Mouse (Mus musculus) liver, embryonic 13.5 days (tissue): Measurements from ENCODE around the gene Il9. TPM values are rescaled to one million over a fixed set of nuclear protein-coding genes. Genes with fewer than 3 reads are reported as not detected.

Source experiments
- ATAC-seq: fragments of 200-750 bp; cut with Nextera tagmentation; 2 replicates; pipeline ENCODE4 v1.8.0; 2017; ENCODE audit warnings: low read depth, mild to moderate bottlenecking, moderate number of reproducible peaks, moderate library complexity
- DNase-seq: peaks from one replicate; pipeline ENCODE4 v3.0.0; 2022
- H3K27ac ChIP-seq: fragments of 300-500 bp; sonication (generic); 2 replicates; pipeline ENCODE4 v1.5.1; 2015; ENCODE audit warnings: moderate library complexity, mild to moderate bottlenecking, inconsistent platforms
- H3K27me3 ChIP-seq: fragments of 300-500 bp; sonication (generic); 2 replicates; pipeline ENCODE4 v1.6.1; 2015; ENCODE audit warnings: mild to moderate bottlenecking, inconsistent platforms
- H3K36me3 ChIP-seq: fragments of 300-500 bp; sonication (generic); 2 replicates; pipeline ENCODE4 v1.6.1; 2015; ENCODE audit warnings: mild to moderate bottlenecking, inconsistent platforms
- H3K4me1 ChIP-seq: fragments of 300-500 bp; sonication (generic); replicated peaks from 2 replicates; pipeline ENCODE4 v1.6.1; 2015; ENCODE audit warnings: inconsistent platforms
- H3K4me2 ChIP-seq: fragments of 300-500 bp; sonication (generic); 2 replicates; pipeline ENCODE4 v1.6.1; 2015; ENCODE audit warnings: inconsistent platforms, mild to moderate bottlenecking, moderate library complexity
- H3K4me3 ChIP-seq: fragments of 300-500 bp; sonication (generic); replicated peaks from 2 replicates; pipeline ENCODE4 v1.5.1; 2015; ENCODE audit warnings: mild to moderate bottlenecking, inconsistent platforms
- H3K9ac ChIP-seq: fragments of 300-500 bp; sonication (generic); 2 replicates; pipeline ENCODE4 v1.6.1; 2015; ENCODE audit warnings: mild to moderate bottlenecking, inconsistent platforms
- H3K9me3 ChIP-seq: fragments of 300-500 bp; sonication (generic); replicated peaks from 2 replicates; pipeline ENCODE4 v1.6.1; 2016; ENCODE audit warnings: inconsistent platforms
- WGBS: fragments of 180-500 bp; shearing (Covaris S2); methylation state at CpG from one replicate; pipeline ENCODE4 v1.1.7; 2015; ENCODE audit not compliant: insufficient replicate concordance; 5-methylcytosine and 5-hydroxymethylcytosine counted together
- polyA plus RNA-seq: library from polyadenylated mRNA; unstranded; fragments of >200 nt; fragmentation: Nextera tagmentation; extraction: Ambion mirVana; gene quantifications from 2 replicates; pipeline ENCODE4 v1.2.1, GENCODE M21; 2015

Gene Il9
- polyA plus RNA-seq, 1 experiment from 2014 or later = not detected

GRCm38 (mm10) chr13:56506871-56507496, 24.9 kb upstream of the Il9 start:
- no peak for ATAC-seq
- 44% methylated on average over 6 of the region's 6 CpGs for WGBS
- no peaks in the 10 kb centered on the region for H3K4me1 ChIP-seq

DNA sequence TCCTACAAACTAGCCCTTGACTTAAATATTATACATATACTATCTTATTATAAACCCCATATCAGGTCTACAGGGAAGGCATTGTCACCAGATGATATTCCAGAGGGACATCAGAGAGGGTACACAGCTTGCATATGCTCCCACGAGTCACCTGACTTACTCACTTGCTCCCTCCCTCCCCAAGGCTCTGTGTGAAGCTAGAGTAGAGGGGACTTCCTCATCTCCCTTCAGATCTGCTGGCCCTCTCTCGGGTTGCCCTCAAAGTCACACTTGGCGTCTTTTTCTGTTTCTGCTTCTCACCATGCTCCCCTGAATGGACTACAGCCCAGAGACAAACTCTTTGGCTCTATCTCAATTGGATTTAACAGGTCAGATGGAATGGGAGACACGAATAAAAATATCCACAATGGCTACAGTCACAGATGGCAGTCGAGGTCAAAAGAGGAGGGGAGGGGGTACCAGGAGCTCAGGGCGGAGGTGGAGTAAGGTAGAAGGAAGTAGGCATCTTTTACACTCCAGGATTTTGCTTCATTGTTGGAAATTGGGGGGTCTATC, 19.9 kb upstream of the Il9 start:
- no peak for DNase-seq
- no peaks in the 10 kb centered on the region for H3K27me3 ChIP-seq
- no peaks in the 10 kb centered on the region for H3K4me1 ChIP-seq
- ATAC-seq = no peak
- WGBS = 32% methylated on average over 6 of the region's 6 CpGs
- H3K4me3 ChIP-seq = no peak overlapping the region
- no peaks in the 10 kb centered on the region for H3K9me3 ChIP-seq
- H3K9ac ChIP-seq = no peak overlapping the region
- no peaks in the 10 kb centered on the region for H3K36me3 ChIP-seq
- H3K4me2 ChIP-seq = no peak overlapping the region
- no peak overlapping the region for H3K27ac ChIP-seq

More at GRCm38 (mm10) chr13:56506871-56507496, 24.9 kb upstream of the Il9 start:
- DNase-seq = no peak
- no peak overlapping the region for H3K4me3 ChIP-seq
- H3K4me2 ChIP-seq = no peak overlapping the region
- no peak overlapping the region for H3K9ac ChIP-seq
- no peaks in the 10 kb centered on the region for H3K36me3 ChIP-seq
- H3K27ac ChIP-seq = no peak overlapping the region
- no peaks in the 10 kb centered on the region for H3K27me3 ChIP-seq
- H3K9me3 ChIP-seq = 0 out of 2 replicates have a peak, but pooled peaks cover 4% of the 10 kb centered on the region

DNA sequence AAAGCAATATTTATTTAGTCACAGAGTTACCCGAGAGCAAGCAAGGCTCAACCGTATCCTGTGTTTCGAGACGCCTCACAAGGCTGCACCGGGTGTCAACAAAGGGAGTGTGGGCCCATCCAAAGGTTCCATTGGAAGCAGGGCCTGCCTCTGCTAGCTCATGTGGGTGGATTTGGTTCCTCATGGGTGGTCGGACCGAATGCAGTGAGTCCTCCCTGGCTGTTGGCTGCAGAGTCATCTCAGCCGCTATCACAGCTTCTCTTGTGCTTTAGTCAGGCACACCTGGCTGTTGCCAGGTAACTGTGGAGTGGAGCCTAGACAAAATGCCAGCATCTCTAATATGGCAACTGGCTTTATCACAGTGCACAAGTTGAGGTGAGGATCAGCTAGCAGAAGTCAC, 18.6 kb upstream of the Il9 start:
- DNase-seq (no peak), ATAC-seq (no peak)

DNA sequence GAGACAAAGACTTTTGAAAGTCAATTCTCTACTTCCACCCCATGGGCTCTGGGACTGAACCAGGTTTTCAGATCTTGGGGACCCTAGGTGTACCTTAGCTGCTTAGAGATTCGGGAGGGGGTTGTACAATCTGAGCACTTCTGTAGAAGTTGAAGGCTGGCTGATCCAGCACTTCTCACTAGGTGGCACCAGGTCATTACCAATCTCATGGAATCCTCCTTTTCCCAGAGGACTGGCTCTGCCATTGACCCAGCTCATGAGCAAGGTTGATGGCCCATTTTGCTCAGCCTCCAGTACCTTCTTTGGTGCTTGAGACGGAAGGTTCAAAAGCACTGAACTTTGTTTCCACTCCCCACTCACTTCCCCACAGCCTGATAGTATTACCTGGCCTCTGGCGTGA, 18.1 kb upstream of the Il9 start:
- no peak for DNase-seq
- Histone ChIP-seq H3K9me3 (no peaks in the 10 kb centered on the region), H3K27me3 (no peaks in the 10 kb centered on the region), H3K4me1 (no peaks in the 10 kb centered on the region), H3K36me3 (no peaks in the 10 kb centered on the region), H3K4me2 (no peak overlapping the region), H3K4me3 (no peak overlapping the region), H3K27ac (no peak overlapping the region), H3K9ac (no peak overlapping the region)
- ATAC-seq = no peak
- WGBS = 52% methylated on average over 3 of the region's 3 CpGs

More for the DNA sequence above, 18.6 kb upstream of the Il9 start:
- Histone ChIP-seq H3K9me3 (no peaks in the 10 kb centered on the region), H3K4me2 (no peak overlapping the region), H3K36me3 (no peaks in the 10 kb centered on the region), H3K27ac (no peak overlapping the region), H3K9ac (no peak overlapping the region), H3K4me3 (no peak overlapping the region), H3K4me1 (no peaks in the 10 kb centered on the region), H3K27me3 (no peaks in the 10 kb centered on the region)
- 78% methylated on average over 8 of the region's 8 CpGs for WGBS

GRCm38 (mm10) chr13:56494440-56494839, 12.4 kb upstream of the Il9 start:
- Histone ChIP-seq H3K9me3 (no peaks in the 10 kb centered on the region), H3K4me2 (no peak overlapping the region), H3K9ac (no peak overlapping the region), H3K36me3 (no peaks in the 10 kb centered on the region), H3K4me1 (no peaks in the 10 kb centered on the region), H3K27me3 (no peaks in the 10 kb centered on the region), H3K27ac (no peak overlapping the region), H3K4me3 (no peak overlapping the region)
- DNase-seq (no peak), ATAC-seq (no peak)
- WGBS = 54% methylated on average over 3 of the region's 3 CpGs

DNA sequence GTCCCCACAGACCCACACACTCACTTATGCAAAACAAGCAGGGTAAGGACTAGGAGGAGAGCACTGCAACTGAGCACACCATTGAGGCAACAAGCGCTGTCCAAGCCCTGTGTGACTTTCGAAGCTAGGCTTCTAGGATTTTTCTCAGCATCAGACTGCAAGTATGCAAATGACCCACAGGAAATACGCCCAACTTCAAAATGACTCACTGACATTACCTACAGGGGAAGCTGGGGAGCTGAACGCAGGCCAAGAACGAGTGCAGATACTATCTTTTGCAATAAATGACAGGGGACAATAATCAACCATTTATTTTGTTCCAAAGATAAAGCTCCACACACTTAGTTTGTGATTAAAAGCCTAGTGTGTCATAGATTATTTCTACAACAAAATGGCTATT, 6.0 kb upstream of the Il9 start:
- H3K36me3 ChIP-seq = no peaks in the 10 kb centered on the region
- no peak for DNase-seq
- H3K4me1 ChIP-seq = no peaks in the 10 kb centered on the region
- H3K9ac ChIP-seq = no peak overlapping the region
- 42% methylated on average over 5 of the region's 5 CpGs for WGBS
- no peaks in the 10 kb centered on the region for H3K9me3 ChIP-seq
- no peak for ATAC-seq
- H3K4me2 ChIP-seq = no peak overlapping the region
- H3K4me3 ChIP-seq = no peak overlapping the region
- no peak overlapping the region for H3K27ac ChIP-seq
- no peaks in the 10 kb centered on the region for H3K27me3 ChIP-seq

DNA sequence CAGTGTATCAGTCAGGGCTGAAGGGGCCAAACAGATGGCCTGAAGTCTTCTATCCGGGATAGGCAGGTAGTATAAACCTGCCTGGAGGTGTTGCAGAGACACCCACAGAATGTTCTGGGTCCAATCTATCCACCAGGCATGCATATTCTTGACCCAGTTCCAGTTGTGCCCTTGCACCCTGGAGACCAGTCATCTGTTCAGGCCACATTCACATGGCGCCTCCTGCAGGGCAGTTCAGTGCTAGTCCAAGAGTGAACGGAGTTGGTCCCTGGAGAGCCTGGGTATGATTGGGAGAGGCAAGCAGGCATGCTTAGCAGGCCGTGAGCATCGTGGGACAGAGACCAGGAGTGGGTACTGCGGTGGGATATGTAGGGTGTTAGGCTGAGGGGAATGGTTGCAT, 4.0 kb downstream of the Il9 start:
- H3K4me3 ChIP-seq = no peak overlapping the region
- ATAC-seq (no peak), DNase-seq (no peak)
- H3K27me3 ChIP-seq = no peaks in the 10 kb centered on the region
- H3K36me3 ChIP-seq = no peaks in the 10 kb centered on the region
- no peaks in the 10 kb centered on the region; the same call in 1 of the 2 replicates for H3K4me1 ChIP-seq
- H3K9ac ChIP-seq = no peak overlapping the region
- H3K9me3 ChIP-seq = no peaks in the 10 kb centered on the region
- no peak overlapping the region for H3K4me2 ChIP-seq
- 65% methylated on average over 6 of the region's 6 CpGs for WGBS
- no peak overlapping the region for H3K27ac ChIP-seq

- Histone ChIP-seq H3K27me3 (no peaks in the 10 kb centered on the region), H3K4me2 (no peak overlapping the region), H3K36me3 (no peaks in the 10 kb centered on the region), H3K4me3 (no peak overlapping the region), H3K27ac (no peak overlapping the region), H3K9me3 (no peaks in the 10 kb centered on the region), H3K9ac (no peak overlapping the region), H3K4me1 (no peaks in the 10 kb centered on the region; the same call in 1 of the 2 replicates)
- ATAC-seq (peak; percentile 31; the same call in 1 of the 2 replicates), DNase-seq (no peak)
- WGBS = 22% methylated on average over 6 of the region's 6 CpGs
These were observed 4.8 kb downstream of the Il9 start for GRCm38 (mm10) chr13:56477271-56477670.

DNA sequence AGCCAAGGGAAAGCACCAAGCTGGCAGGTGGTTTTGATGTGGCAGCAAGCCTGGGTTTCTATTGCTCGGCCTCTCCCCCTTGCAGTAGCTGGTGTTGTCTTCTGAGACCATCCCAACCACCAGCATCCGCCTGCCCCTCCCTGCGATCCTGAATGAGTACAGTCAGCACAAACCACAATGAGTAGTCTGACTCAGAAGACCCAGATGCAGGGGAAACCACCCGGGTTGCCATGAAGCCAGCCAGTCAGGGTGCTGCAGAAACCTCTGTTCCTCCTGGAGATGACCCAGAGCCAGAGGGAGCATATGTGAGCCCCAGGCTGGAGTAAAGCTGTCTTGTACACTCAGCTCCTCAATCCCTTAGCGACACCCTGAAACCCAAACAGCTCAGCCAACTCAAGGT, 5.3 kb downstream of the Il9 start:
- Histone ChIP-seq H3K9ac (no peak overlapping the region), H3K4me2 (no peak overlapping the region), H3K9me3 (no peaks in the 10 kb centered on the region), H3K27me3 (no peaks in the 10 kb centered on the region), H3K36me3 (no peaks in the 10 kb centered on the region), H3K4me3 (no peak overlapping the region), H3K27ac (no peak overlapping the region), H3K4me1 (no peaks in the 10 kb centered on the region; the same call in 1 of the 2 replicates)
- ATAC-seq (no peak), DNase-seq (no peak)
- WGBS = 32% methylated on average over 5 of the region's 5 CpGs

GRCm38 (mm10) chr13:56475363-56475762, 6.7 kb downstream of the Il9 start:
- no peak overlapping the region for H3K27ac ChIP-seq
- H3K9me3 ChIP-seq = no peaks in the 10 kb centered on the region
- no peak overlapping the region for H3K9ac ChIP-seq
- ATAC-seq = no peak
- WGBS = 24% methylated on average over 4 of the region's 4 CpGs
- H3K36me3 ChIP-seq = no peaks in the 10 kb centered on the region
- H3K4me1 ChIP-seq = no peaks in the 10 kb centered on the region; the same call in 1 of the 2 replicates
- no peak overlapping the region for H3K4me2 ChIP-seq
- H3K27me3 ChIP-seq = no peaks in the 10 kb centered on the region
- no peak overlapping the region for H3K4me3 ChIP-seq
- no peak for DNase-seq

- Histone ChIP-seq H3K9me3 (no peaks in the 10 kb centered on the region), H3K9ac (no peak overlapping the region), H3K4me3 (no peak overlapping the region), H3K27ac (no peak overlapping the region), H3K4me1 (no peaks in the 10 kb centered on the region; the same call in 1 of the 2 replicates), H3K36me3 (no peaks in the 10 kb centered on the region), H3K4me2 (no peak overlapping the region), H3K27me3 (no peaks in the 10 kb centered on the region)
- 69% methylated on average over 9 of the region's 9 CpGs for WGBS
- ATAC-seq (no peak), DNase-seq (no peak)
These were observed 9.4 kb downstream of the Il9 start for GRCm38 (mm10) chr13:56472661-56473060.

DNA sequence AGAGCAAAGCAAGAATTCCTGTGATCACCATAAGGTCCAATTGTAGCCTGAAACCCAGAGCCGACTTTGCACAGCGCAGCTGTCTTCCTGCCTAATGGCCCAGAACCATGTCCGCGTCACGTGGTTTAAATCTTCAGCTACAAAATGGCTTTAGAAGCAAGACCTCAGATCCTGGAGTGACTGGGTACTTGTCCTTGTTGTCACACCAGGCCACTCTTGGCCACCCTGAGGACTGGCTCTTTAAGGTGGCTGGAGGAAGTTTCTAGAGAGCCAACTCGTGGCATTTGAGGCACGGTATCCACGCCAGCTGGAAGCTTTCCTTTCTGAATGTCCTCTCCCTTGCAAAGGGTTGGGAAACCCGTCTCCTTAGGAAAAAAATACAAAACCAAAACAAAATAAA, 10.1 kb downstream of the Il9 start:
- H3K36me3 ChIP-seq = no peaks in the 10 kb centered on the region
- H3K4me3 ChIP-seq = no peak overlapping the region
- DNase-seq = no peak
- no peak overlapping the region for H3K27ac ChIP-seq
- no peak overlapping the region for H3K4me2 ChIP-seq
- no peaks in the 10 kb centered on the region for H3K9me3 ChIP-seq
- H3K9ac ChIP-seq = no peak overlapping the region
- 74% methylated on average over 9 of the region's 9 CpGs for WGBS
- ATAC-seq = no peak
- H3K27me3 ChIP-seq = no peaks in the 10 kb centered on the region
- no peaks in the 10 kb centered on the region; the same call in 1 of the 2 replicates for H3K4me1 ChIP-seq
